Mouse (Mus musculus) CH12.LX (cell line): ENCODE measurements at regions not wholly inside any gene's neighbourhood (a gene's known extent, or its start where the extent isn't known, plus 50 kb on each side); places are given as distances from the start of the nearest gene placed in this dataset.

Experiments
- DNase-seq: peaks from one replicate; pipeline ENCODE4 v3.0.0-alpha.2; 2013; ENCODE audit errors: extremely low read depth
- H3K27ac ChIP-seq: 2 replicates; pipeline ENCODE4 v1.5.1; 2012; ENCODE audit warnings: low read depth, mild to moderate bottlenecking, control low read depth, moderate library complexity; ENCODE audit not compliant: insufficient read depth
- H3K27me3 ChIP-seq: replicated peaks from 2 replicates; pipeline ENCODE3; 2012; ENCODE audit warnings: inconsistent platforms
- H3K36me3 ChIP-seq, 2 experiments: replicated peaks in 1 of 2; 2 replicates each; pipeline versions ENCODE3 to v1.6.1; 2012; ENCODE audit warnings: inconsistent platforms in 1 of 2, low read length in 1 of 2, mild to moderate bottlenecking in 1 of 2, mixed read lengths in 1 of 2, moderate library complexity in 1 of 2; ENCODE audit not compliant: control insufficient read depth in 1 of 2, insufficient read depth in 1 of 2
- H3K4me1 ChIP-seq, 2 experiments: 2 replicates each; pipeline ENCODE4 v1.6.1; 2012; ENCODE audit warnings: inconsistent platforms in 1 of 2, moderate library complexity in 1 of 2; ENCODE audit not compliant: insufficient read depth in 2 of 2, control insufficient read depth in 1 of 2
- H3K4me2 ChIP-seq: 2 replicates; pipeline ENCODE4 v1.6.1; 2012; ENCODE audit warnings: low read depth, mild to moderate bottlenecking, control low read depth; ENCODE audit not compliant: poor library complexity, insufficient read depth, severe bottlenecking
- H3K4me3 ChIP-seq, 3 experiments: fragments of 150-350 bp in 1 of 3; sonication (generic) in 1 of 3; replicated peaks in 1 of 3; 2 replicates each; pipeline versions ENCODE3 to v1.5.1; 2011 to 2012; ENCODE audit warnings: low read depth in 2 of 3, low read length in 2 of 3, mild to moderate bottlenecking in 2 of 3, moderate library complexity in 2 of 3, control low read depth in 1 of 3, improper control_type of control experiment in 1 of 3, inconsistent platforms in 1 of 3, mixed read lengths in 1 of 3; ENCODE audit not compliant: poor library complexity in 1 of 3
- H3K79me2 ChIP-seq: replicated peaks from 2 replicates; pipeline ENCODE4 v1.6.1; 2012; ENCODE audit warnings: mild to moderate bottlenecking, moderate library complexity; ENCODE audit not compliant: control insufficient read depth, poor library complexity, insufficient read depth, severe bottlenecking; ENCODE audit errors: extremely low read depth
- H3K9ac ChIP-seq: 2 replicates; pipeline ENCODE4 v1.6.1; 2012; ENCODE audit warnings: low read depth, mild to moderate bottlenecking, control low read depth, moderate library complexity; ENCODE audit not compliant: insufficient read depth
- H3K9me3 ChIP-seq: replicated peaks from 2 replicates; pipeline ENCODE3; 2012; ENCODE audit warnings: low read length, inconsistent platforms, mixed read lengths
- BHLHE40 ChIP-seq: IDR thresholded peaks from 2 replicates; pipeline ENCODE4 v1.6.1; 2011; ENCODE audit warnings: mild to moderate bottlenecking, low read depth, low read length, improper control_type of control experiment
- CHD1 ChIP-seq: IDR thresholded peaks from 2 replicates; pipeline ENCODE4 v1.6.1; 2012; ENCODE audit warnings: low read depth, low read length, improper control_type of control experiment, inconsistent platforms
- CTCF ChIP-seq, 2 experiments: IDR thresholded peaks in 1 of 2; conservative IDR thresholded peaks in 1 of 2; 2 replicates each; pipeline ENCODE4 v1.5.1; 2011 to 2012; ENCODE audit warnings: low read depth in 2 of 2, low read length in 2 of 2, improper control_type of control experiment in 1 of 2, inconsistent platforms in 1 of 2, mild to moderate bottlenecking in 1 of 2, moderate library complexity in 1 of 2
- ELF1 ChIP-seq: IDR thresholded peaks from 2 replicates; pipeline ENCODE4 v1.6.1; 2014; ENCODE audit warnings: low read depth, mild to moderate bottlenecking, inconsistent platforms, low read length, improper control_type of control experiment
- ETS1 ChIP-seq: conservative IDR thresholded peaks from 2 replicates; pipeline ENCODE4 v1.6.1; 2012; ENCODE audit warnings: low read depth, mild to moderate bottlenecking, inconsistent platforms, low read length, improper control_type of control experiment, moderate library complexity
- GABPA ChIP-seq: IDR thresholded peaks from 2 replicates; pipeline ENCODE4 v1.6.1; 2012; ENCODE audit warnings: low read depth, low read length, improper control_type of control experiment, inconsistent platforms; ENCODE audit not compliant: insufficient replicate concordance
- HCFC1 ChIP-seq: IDR thresholded peaks from 2 replicates; pipeline ENCODE4 v1.6.1; 2012; ENCODE audit warnings: low read depth, mild to moderate bottlenecking, inconsistent platforms, low read length, improper control_type of control experiment
- IRF4 ChIP-seq: IDR thresholded peaks from 2 replicates; pipeline ENCODE4 v1.6.1; 2014; ENCODE audit warnings: low read depth, mild to moderate bottlenecking, inconsistent platforms, low read length, improper control_type of control experiment
- JUN ChIP-seq: IDR thresholded peaks from 2 replicates; pipeline ENCODE4 v1.6.1; 2011; ENCODE audit warnings: low read depth, mild to moderate bottlenecking, low read length, improper control_type of control experiment, moderate library complexity; ENCODE audit not compliant: insufficient read depth
- JUND ChIP-seq: conservative IDR thresholded peaks from 2 replicates; pipeline ENCODE4 v1.6.1; 2011; ENCODE audit warnings: low read depth, low read length, improper control_type of control experiment
- KAT2A ChIP-seq: IDR thresholded peaks from 2 replicates; pipeline ENCODE4 v1.6.1; 2012; ENCODE audit warnings: low read length, improper control_type of control experiment, inconsistent platforms; ENCODE audit not compliant: insufficient replicate concordance
- MAFK ChIP-seq: IDR thresholded peaks from 2 replicates; pipeline ENCODE4 v1.6.1; 2011; ENCODE audit warnings: low read length, improper control_type of control experiment; ENCODE audit not compliant: insufficient replicate concordance
- MAX ChIP-seq: IDR thresholded peaks from 2 replicates; pipeline ENCODE4 v1.6.1; 2011; ENCODE audit warnings: low read length, improper control_type of control experiment
- MAZ ChIP-seq: IDR thresholded peaks from 2 replicates; pipeline ENCODE4 v1.6.1; 2012; ENCODE audit warnings: low read depth, mild to moderate bottlenecking, inconsistent platforms, low read length, improper control_type of control experiment, moderate library complexity
- MEF2A ChIP-seq: IDR thresholded peaks from 2 replicates; pipeline ENCODE4 v1.6.1; 2014; ENCODE audit warnings: low read depth, mild to moderate bottlenecking, inconsistent platforms, low read length, improper control_type of control experiment, borderline replicate concordance
- MXI1 ChIP-seq: IDR thresholded peaks from 2 replicates; pipeline ENCODE4 v1.6.1; 2011; ENCODE audit warnings: mild to moderate bottlenecking, low read depth, low read length, improper control_type of control experiment
- MYC ChIP-seq: IDR thresholded peaks from 2 replicates; pipeline ENCODE4 v1.6.1; 2011; ENCODE audit warnings: low read depth, mild to moderate bottlenecking, improper control_type of control experiment, low read length
- NELFE ChIP-seq: IDR thresholded peaks from 2 replicates; pipeline ENCODE4 v1.6.1; 2011; ENCODE audit warnings: low read depth, low read length, improper control_type of control experiment
- NRF1 ChIP-seq: IDR thresholded peaks from 2 replicates; pipeline ENCODE4 v1.6.1; 2014; ENCODE audit warnings: low read depth, mild to moderate bottlenecking, inconsistent platforms, low read length, improper control_type of control experiment, moderate library complexity
- POLR2A ChIP-seq: IDR thresholded peaks from 2 replicates; pipeline ENCODE4 v1.6.1; 2011; ENCODE audit warnings: low read depth, mild to moderate bottlenecking, improper control_type of control experiment, low read length
- POLR2AphosphoS2 ChIP-seq: IDR thresholded peaks from 2 replicates; pipeline ENCODE4 v1.6.1; 2011; ENCODE audit warnings: low read depth, low read length, improper control_type of control experiment
- SMC3 ChIP-seq: IDR thresholded peaks from 2 replicates; pipeline ENCODE4 v1.6.1; 2011; ENCODE audit warnings: low read depth, low read length, improper control_type of control experiment
- UBTF ChIP-seq: IDR thresholded peaks from 2 replicates; pipeline ENCODE4 v1.6.1; 2012; ENCODE audit warnings: low read depth, mild to moderate bottlenecking, inconsistent platforms, low read length, improper control_type of control experiment, moderate library complexity
- USF1 ChIP-seq: IDR thresholded peaks from 2 replicates; pipeline ENCODE4 v1.6.1; 2014; ENCODE audit warnings: low read depth, mild to moderate bottlenecking, inconsistent platforms, low read length, improper control_type of control experiment
- USF2 ChIP-seq: conservative IDR thresholded peaks from 2 replicates; pipeline ENCODE4 v1.6.1; 2011; ENCODE audit warnings: low read depth, low read length, improper control_type of control experiment
- ZC3H11A ChIP-seq: IDR thresholded peaks from 2 replicates; pipeline ENCODE4 v1.6.1; 2012; ENCODE audit warnings: low read depth, mild to moderate bottlenecking, inconsistent platforms, low read length, improper control_type of control experiment
- ZNF384 ChIP-seq: IDR thresholded peaks from 2 replicates; pipeline ENCODE4 v1.6.1; 2012; ENCODE audit warnings: low read depth, low read length, improper control_type of control experiment, inconsistent platforms
- dilution Hi-C: fragments of 300-500 bp; cut with MboI; formaldehyde crosslinking; loops from 2 replicates; pipeline ENCODE4 v1.14.3; 2020; ENCODE audit warnings: low sequenced_read_pairs; ENCODE audit not compliant: extremely low pct_unique_long_range_greater_than_20kb, extremely low pct_ligation_motif_present
- in situ Hi-C: fragments of 300-500 bp; cut with MboI; formaldehyde crosslinking; loops from 3 replicates; pipeline ENCODE4 v1.14.3; 2019; ENCODE audit warnings: low sequenced_read_pairs, low pct_ligation_motif_present, low pct_unique_long_range_greater_than_20kb, mixed read lengths

- no peak overlapping the region for H3K4me2 ChIP-seq
- no peak overlapping the region for H3K9ac ChIP-seq
- no peak overlapping the region for H3K27ac ChIP-seq
- no peaks in the 10 kb centered on the region for H3K79me2 ChIP-seq
- H3K4me3 ChIP-seq = no peak overlapping the region
- no peaks in the 10 kb centered on the region for H3K9me3 ChIP-seq
- no peaks in the 10 kb centered on the region for H3K36me3 ChIP-seq
- no peak for TF ChIP-seq KAT2A
- TF ChIP-seq MAX = no peak
- no peak for TF ChIP-seq MAZ
- TF ChIP-seq NELFE = no peak
- no peak for TF ChIP-seq MEF2A
- no peak for TF ChIP-seq ETS1
- TF ChIP-seq JUN = no peak
- TF ChIP-seq HCFC1 = no peak
- no peak for TF ChIP-seq USF1
- TF ChIP-seq ELF1 = no peak
- no peak for TF ChIP-seq ZNF384
- TF ChIP-seq JUND = no peak
- TF ChIP-seq, all 38 proteins: peak for 0
- no peak for DNase-seq
- Histone ChIP-seq H3K4me1 (no peaks in the 10 kb centered on the region), H3K27me3 (no peaks in the 10 kb centered on the region)
- dilution Hi-C loops (no loop called here), in situ Hi-C loops (no loop called here)
Measured at GRCm38 (mm10) chr13:82355296-82355695, 572.4 kb downstream of the Cetn3 start.

GRCm38 (mm10) chr13:82359442-82359841, 576.6 kb downstream of the Cetn3 start:
- in situ Hi-C loops (no loop called here), dilution Hi-C loops (no loop called here)
- no peaks in the 10 kb centered on the region for H3K27me3 ChIP-seq
- H3K27ac ChIP-seq = no peak overlapping the region
- TF ChIP-seq ELF1 = no peak
- TF ChIP-seq POLR2A = no peak
- TF ChIP-seq CHD1 = no peak
- no peak for TF ChIP-seq MXI1
- no peak for TF ChIP-seq GABPA
- no peak for TF ChIP-seq POLR2AphosphoS2
- no peak for TF ChIP-seq SMC3
- TF ChIP-seq MYC = no peak
- no peak for TF ChIP-seq ETS1
- no peak for TF ChIP-seq IRF4
- no peak for TF ChIP-seq CTCF (conservative IDR thresholded peaks at IDR 0.05 in 1 of 2, IDR thresholded peaks at IDR 0.05 in 1 of 2; ENCODE audit: low read depth in 2 of 2, low read length in 2 of 2)
- TF ChIP-seq ZC3H11A = no peak
- TF ChIP-seq USF2 = no peak
- TF ChIP-seq BHLHE40 = no peak
- no peak for TF ChIP-seq MAFK
- no peak for TF ChIP-seq JUN
- TF ChIP-seq UBTF = no peak
- TF ChIP-seq ZNF384 = no peak
- TF ChIP-seq NRF1 = no peak
- no peak for TF ChIP-seq JUND
- H3K4me1 ChIP-seq = no peaks in the 10 kb centered on the region
- H3K4me2 ChIP-seq = no peak overlapping the region
- H3K4me3 ChIP-seq = no peak overlapping the region
- H3K36me3 ChIP-seq = no peaks in the 10 kb centered on the region
- H3K9me3 ChIP-seq = no peaks in the 10 kb centered on the region
- DNase-seq = no peak
- H3K9ac ChIP-seq = no peak overlapping the region
- H3K79me2 ChIP-seq = no peaks in the 10 kb centered on the region
